Mouse (Mus musculus) kidney, embryonic 15.5 days (tissue): ENCODE data around the gene Il27ra. TPM values are rescaled to one million over a fixed set of nuclear protein-coding genes. Genes with fewer than 3 reads are reported as not detected.

Experiments used
- ATAC-seq: fragments of 200-750 bp; cut with Nextera tagmentation; replicated peaks from 2 replicates; pipeline ENCODE4 v1.8.0; 2017; ENCODE audit warnings: moderate TSS enrichment; ENCODE audit not compliant: low FRiP score
- H3K27ac ChIP-seq: fragments of 300-500 bp; sonication (generic); 2 replicates; pipeline ENCODE4 v1.5.1; 2015; ENCODE audit warnings: mild to moderate bottlenecking, inconsistent platforms
- H3K27me3 ChIP-seq: fragments of 300-500 bp; sonication (generic); 2 replicates; pipeline ENCODE4 v1.6.1; 2015; ENCODE audit warnings: inconsistent platforms
- H3K36me3 ChIP-seq: fragments of 300-500 bp; sonication (generic); 2 replicates; pipeline ENCODE4 v1.6.1; 2015; ENCODE audit warnings: inconsistent platforms
- H3K4me1 ChIP-seq: fragments of 300-500 bp; sonication (generic); 2 replicates; pipeline ENCODE4 v1.6.1; 2015; ENCODE audit warnings: inconsistent platforms
- H3K4me2 ChIP-seq: fragments of 300-500 bp; sonication (generic); 2 replicates; pipeline ENCODE4 v1.6.1; 2015; ENCODE audit warnings: moderate library complexity, mild to moderate bottlenecking, inconsistent platforms
- H3K4me3 ChIP-seq: fragments of 300-500 bp; sonication (generic); replicated peaks from 2 replicates; pipeline ENCODE4 v1.5.1; 2015; ENCODE audit warnings: mild to moderate bottlenecking, inconsistent platforms
- H3K9ac ChIP-seq: fragments of 300-500 bp; sonication (generic); 2 replicates; pipeline ENCODE4 v1.6.1; 2015; ENCODE audit warnings: mild to moderate bottlenecking, inconsistent platforms
- H3K9me3 ChIP-seq: fragments of 300-500 bp; sonication (generic); replicated peaks from 2 replicates; pipeline ENCODE4 v1.6.1; 2016; ENCODE audit warnings: inconsistent platforms
- WGBS: fragments of 180-500 bp; shearing (Covaris S2); methylation state at CpG from one replicate; pipeline ENCODE4 v1.1.7; 2015; ENCODE audit warnings: mixed read lengths; 5-methylcytosine and 5-hydroxymethylcytosine counted together
- polyA plus RNA-seq: library from polyadenylated mRNA; unstranded; fragments of >200 nt; fragmentation: Nextera tagmentation; extraction: Ambion mirVana; gene quantifications from 2 replicates; pipeline ENCODE4 v1.2.1, GENCODE M21; 2015

The Il27ra gene
- 2.3 and 3.2 TPM in 2 replicates for polyA plus RNA-seq

DNA sequence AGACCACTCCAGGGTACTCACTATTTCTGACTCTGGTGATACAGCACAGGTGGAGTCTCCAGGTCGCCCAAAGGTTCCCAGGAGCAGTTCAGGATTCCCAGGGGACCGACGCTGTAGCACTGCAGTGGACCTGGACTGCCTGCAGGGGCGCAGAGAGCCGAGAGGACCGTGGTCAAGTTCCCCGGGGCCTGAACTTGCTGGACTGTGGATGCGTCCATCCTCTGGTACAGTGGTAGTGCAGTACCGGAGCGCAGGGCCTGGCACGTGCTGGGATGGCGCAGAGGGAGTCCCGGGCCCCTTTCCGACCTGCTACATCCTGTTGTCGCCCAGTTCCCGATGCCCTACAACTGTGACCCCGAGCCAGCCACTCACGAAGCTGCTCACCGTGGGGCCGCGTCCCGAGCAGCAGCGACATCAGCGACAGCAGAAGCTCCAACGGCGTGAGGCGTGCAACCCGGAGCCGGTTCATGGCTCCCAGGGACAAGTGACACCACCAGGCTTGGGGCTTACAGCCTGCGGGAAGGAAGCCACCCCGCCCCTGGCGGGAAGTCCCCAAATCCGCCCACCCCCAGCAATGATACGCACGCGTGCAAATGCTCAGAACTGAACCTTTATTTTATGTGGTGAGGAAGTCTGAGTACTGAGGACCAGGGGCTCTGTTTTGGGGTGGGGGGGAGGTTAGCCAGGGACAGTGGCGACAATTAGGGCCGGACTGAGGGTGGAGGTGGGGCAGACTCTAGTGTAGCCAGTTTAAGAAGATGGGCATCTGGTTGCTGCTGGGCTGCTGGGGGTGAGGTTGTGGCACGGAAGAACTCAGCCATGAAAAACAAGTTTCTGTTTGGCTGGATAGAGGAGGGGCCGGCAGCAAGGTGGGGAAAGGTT lies at the start of gene Il27ra:
Il27ra (minus strand) TSS at position 524 of the 882 bp plus-strand sequence.
- H3K9me3 ChIP-seq: no peaks in the 10 kb centered on the region
- WGBS: 3% methylated on average over 40 of the region's 40 CpGs
- peak; percentile 89 for ATAC-seq
- 0 out of 2 replicates have a peak within 1 kb of the TSS, but pooled peaks have one; percentile 27 for H3K9ac ChIP-seq
- H3K4me2 ChIP-seq: peak within 1 kb of the TSS; percentile 87
- H3K27ac ChIP-seq: no peak within 1 kb of the TSS
- H3K36me3 ChIP-seq: no peaks in the 10 kb centered on the region
- peaks cover 48% of the 10 kb centered on the region for H3K27me3 ChIP-seq
- peak within 1 kb of the TSS; percentile 47 for H3K4me3 ChIP-seq
- peaks cover 34% of the 10 kb centered on the region for H3K4me1 ChIP-seq

GRCm38 (mm10) chr8:84090585-84090984 lies 48.2 kb upstream of the Il27ra start:
- Histone ChIP-seq H3K4me2 (no peak overlapping the region), H3K9me3 (no peaks in the 10 kb centered on the region), H3K4me1 (no peaks in the 10 kb centered on the region), H3K27me3 (no peaks in the 10 kb centered on the region), H3K27ac (no peak overlapping the region), H3K9ac (no peak overlapping the region), H3K4me3 (no peak overlapping the region), H3K36me3 (peaks cover 95% of the 10 kb centered on the region)
- 91% methylated on average over 8 of the region's 8 CpGs for WGBS
- no peak for ATAC-seq

- no peak overlapping the region for H3K27ac ChIP-seq
- H3K9me3 ChIP-seq: no peaks in the 10 kb centered on the region
- WGBS: 75% methylated on average over 9 of the region's 9 CpGs
- H3K27me3 ChIP-seq: no peaks in the 10 kb centered on the region
- ATAC-seq: no peak
- H3K4me3 ChIP-seq: no peak overlapping the region
- H3K4me2 ChIP-seq: no peak overlapping the region
- H3K4me1 ChIP-seq: 0 out of 2 replicates have a peak, but pooled peaks cover 5% of the 10 kb centered on the region
- H3K9ac ChIP-seq: no peak overlapping the region
- H3K36me3 ChIP-seq: peaks cover 93% of the 10 kb centered on the region
Observed at GRCm38 (mm10) chr8:84089277-84089676, 46.9 kb upstream of the Il27ra start.

- Histone ChIP-seq H3K27ac (no peak overlapping the region), H3K4me2 (no peak overlapping the region), H3K4me3 (no peak overlapping the region), H3K27me3 (no peaks in the 10 kb centered on the region), H3K36me3 (peaks cover 94% of the 10 kb centered on the region), H3K4me1 (0 out of 2 replicates have a peak, but pooled peaks cover 5% of the 10 kb centered on the region), H3K9ac (no peak overlapping the region), H3K9me3 (no peaks in the 10 kb centered on the region)
- 95% methylated on average over 14 of the region's 14 CpGs for WGBS
- no peak for ATAC-seq
Observed at GRCm38 (mm10) chr8:84087821-84088220, 45.4 kb upstream of the Il27ra start.

GRCm38 (mm10) chr8:84087156-84087555 lies 44.8 kb upstream of the Il27ra start:
- Histone ChIP-seq H3K4me1 (0 out of 2 replicates have a peak, but pooled peaks cover 5% of the 10 kb centered on the region), H3K4me2 (no peak overlapping the region), H3K9me3 (no peaks in the 10 kb centered on the region), H3K36me3 (peaks cover 94% of the 10 kb centered on the region), H3K4me3 (no peak overlapping the region), H3K27me3 (no peaks in the 10 kb centered on the region), H3K9ac (no peak overlapping the region), H3K27ac (no peak overlapping the region)
- no peak for ATAC-seq
- 88% methylated on average over 7 of the region's 7 CpGs for WGBS

- ATAC-seq: no peak
- Histone ChIP-seq H3K9me3 (no peaks in the 10 kb centered on the region), H3K4me1 (0 out of 2 replicates have a peak, but pooled peaks cover 5% of the 10 kb centered on the region), H3K4me2 (0 out of 2 replicates have a peak overlapping the region, but pooled peaks have one; percentile 23), H3K4me3 (no peak overlapping the region), H3K27ac (no peak overlapping the region), H3K9ac (no peak overlapping the region), H3K36me3 (peaks cover 94% of the 10 kb centered on the region), H3K27me3 (no peaks in the 10 kb centered on the region)
- 54% methylated on average over 42 of the region's 42 CpGs for WGBS
Observed at GRCm38 (mm10) chr8:84084341-84085115, 42.1 kb upstream of the Il27ra start.

DNA sequence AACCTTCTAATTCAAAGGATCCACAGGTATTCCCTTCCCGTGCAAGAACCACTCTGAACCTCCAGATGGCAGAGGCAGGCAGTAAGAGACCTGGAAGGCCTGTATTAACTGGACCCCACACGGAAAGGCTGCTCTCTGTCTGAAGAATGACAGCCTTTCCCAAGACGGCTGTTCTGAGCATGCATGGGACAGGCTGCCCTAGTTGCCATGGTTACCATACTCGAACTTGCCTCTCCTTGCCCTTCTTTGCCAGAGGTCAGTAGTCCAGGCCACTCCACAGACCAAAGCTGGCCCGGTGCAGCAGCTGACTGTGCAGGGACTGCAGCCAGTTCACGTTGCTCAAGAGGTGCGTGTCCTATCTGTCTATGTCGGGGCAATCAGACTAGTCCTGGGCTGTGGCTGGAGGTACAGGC lies 41.4 kb upstream of the Il27ra start:
- Histone ChIP-seq H3K27ac (no peak overlapping the region), H3K4me2 (no peak overlapping the region), H3K36me3 (peaks cover 91% of the 10 kb centered on the region), H3K27me3 (no peaks in the 10 kb centered on the region), H3K9me3 (no peaks in the 10 kb centered on the region), H3K9ac (no peak overlapping the region), H3K4me1 (0 out of 2 replicates have a peak, but pooled peaks cover 5% of the 10 kb centered on the region), H3K4me3 (no peak overlapping the region)
- peak; percentile 70 for ATAC-seq
- 30% methylated on average over 8 of the region's 8 CpGs for WGBS

DNA sequence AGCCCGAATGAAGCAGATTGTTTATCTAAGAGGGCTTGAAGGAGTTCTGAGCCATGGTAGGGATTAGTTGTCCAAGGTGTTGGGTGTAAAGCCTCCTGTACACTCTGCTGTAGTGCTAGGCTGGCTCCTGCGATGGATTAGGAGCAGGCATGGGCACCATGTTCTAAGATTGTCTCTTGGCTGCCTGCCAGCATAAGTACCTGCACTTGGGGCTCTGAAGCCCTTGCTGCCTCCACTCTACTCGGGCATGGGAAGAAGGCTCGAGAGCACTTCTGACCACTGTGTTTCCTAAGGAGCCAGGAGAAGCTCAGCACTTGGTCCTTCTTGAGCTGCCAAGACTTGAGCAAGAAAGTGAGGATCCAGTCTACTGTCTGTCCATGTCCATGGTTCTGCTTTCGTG lies 36.8 kb upstream of the Il27ra start:
- H3K4me2 ChIP-seq: no peak overlapping the region
- peaks cover 17% of the 10 kb centered on the region; the same call in 1 of the 2 replicates for H3K4me1 ChIP-seq
- no peaks in the 10 kb centered on the region for H3K9me3 ChIP-seq
- H3K36me3 ChIP-seq: peaks cover 66% of the 10 kb centered on the region
- no peak overlapping the region for H3K9ac ChIP-seq
- WGBS: 83% methylated on average over 5 of the region's 5 CpGs
- H3K27me3 ChIP-seq: no peaks in the 10 kb centered on the region
- ATAC-seq: no peak
- H3K27ac ChIP-seq: no peak overlapping the region
- no peak overlapping the region for H3K4me3 ChIP-seq

DNA sequence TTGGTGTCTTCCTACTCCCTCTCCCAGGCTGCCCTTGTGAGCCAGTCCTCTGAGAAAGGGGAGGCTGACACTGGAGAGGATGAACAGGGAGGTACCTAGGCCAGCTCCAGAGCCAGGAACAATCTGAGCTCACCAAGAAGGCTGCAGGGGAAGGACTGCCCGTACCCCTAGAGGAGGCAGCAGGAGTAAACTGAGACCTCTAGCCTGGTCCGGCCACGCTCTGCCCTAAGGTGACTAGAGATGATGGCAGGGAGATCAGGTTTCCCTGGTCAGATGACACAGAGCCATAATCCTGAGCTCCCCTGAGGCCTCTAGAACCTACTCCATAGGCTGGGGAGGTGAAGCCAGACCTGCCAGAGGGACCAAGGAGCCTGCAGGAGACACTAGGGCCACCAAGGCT lies 34.5 kb upstream of the Il27ra start:
- WGBS: 38% methylated on average over 3 of the region's 3 CpGs
- Histone ChIP-seq H3K36me3 (peaks cover 46% of the 10 kb centered on the region), H3K4me3 (no peak overlapping the region), H3K9me3 (no peaks in the 10 kb centered on the region), H3K4me2 (no peak overlapping the region), H3K27ac (no peak overlapping the region), H3K9ac (no peak overlapping the region), H3K4me1 (peaks cover 36% of the 10 kb centered on the region), H3K27me3 (no peaks in the 10 kb centered on the region)
- 0 out of 2 replicates have a peak, but pooled peaks have one; percentile 15 for ATAC-seq

DNA sequence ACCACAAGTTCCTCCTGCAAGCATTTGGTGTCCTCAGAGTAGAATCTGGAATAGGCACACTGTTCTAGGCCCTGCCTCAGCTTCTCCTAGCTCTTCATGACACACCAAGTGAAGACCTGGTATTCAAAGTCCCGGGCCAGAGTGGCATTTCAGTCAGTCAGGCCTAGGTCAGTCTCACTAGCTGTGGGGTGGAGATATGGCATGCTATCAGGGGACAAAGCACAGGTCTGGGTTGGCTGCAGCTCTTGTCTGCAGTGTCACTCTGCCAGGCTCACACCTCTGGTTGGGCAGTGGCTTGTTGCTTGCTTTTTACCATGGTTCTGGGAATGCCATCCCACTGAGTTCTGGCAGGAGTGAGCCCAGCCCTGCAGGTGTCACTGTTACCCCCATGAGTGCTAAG lies 34.0 kb upstream of the Il27ra start:
- no peak overlapping the region for H3K9ac ChIP-seq
- H3K4me2 ChIP-seq: no peak overlapping the region
- H3K4me1 ChIP-seq: peaks cover 40% of the 10 kb centered on the region
- no peak overlapping the region for H3K27ac ChIP-seq
- no peaks in the 10 kb centered on the region for H3K27me3 ChIP-seq
- no peak overlapping the region for H3K4me3 ChIP-seq
- ATAC-seq: no peak
- H3K9me3 ChIP-seq: no peaks in the 10 kb centered on the region
- 85% methylated on average over 1 of the region's 1 CpGs for whole genome bisulfite sequencing
- H3K36me3 ChIP-seq: peaks cover 43% of the 10 kb centered on the region

DNA sequence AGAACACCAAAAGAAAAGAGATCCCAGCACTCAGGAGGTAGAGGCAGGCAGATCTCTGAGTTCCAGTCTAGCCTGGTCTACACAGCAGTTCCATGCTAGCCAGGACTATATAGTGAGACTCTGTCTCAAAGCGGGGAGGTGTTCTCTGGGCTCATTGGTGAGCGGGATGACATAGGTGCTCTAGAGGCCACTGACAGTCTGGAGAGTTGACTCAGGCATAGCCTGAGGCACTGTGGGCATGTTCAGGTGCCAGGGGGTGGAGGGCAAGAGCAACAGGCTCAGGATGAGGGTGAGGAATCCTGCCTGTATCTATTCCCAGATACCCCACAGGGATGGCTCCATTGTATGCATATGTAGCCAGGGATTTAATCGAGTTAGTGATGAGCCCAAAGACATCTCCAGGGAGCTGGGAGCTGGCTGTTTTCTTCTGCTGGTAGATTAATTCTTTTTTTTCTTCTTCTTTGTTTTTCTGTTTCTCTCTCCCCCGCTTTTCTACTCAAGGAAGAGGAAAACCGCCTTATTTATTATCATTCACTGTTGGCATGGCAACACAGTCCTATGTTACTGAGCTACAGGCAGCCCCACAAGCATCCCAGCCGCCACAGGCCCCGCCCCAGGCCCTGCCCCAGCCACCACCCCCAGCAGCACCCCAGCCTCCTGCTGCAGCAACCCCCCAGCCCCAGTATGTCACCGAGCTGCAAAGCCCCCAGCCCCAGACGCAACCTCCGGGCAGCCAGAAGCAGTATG lies 31.0 kb upstream of the Il27ra start:
- Histone ChIP-seq H3K9ac (no peak overlapping the region), H3K27me3 (no peaks in the 10 kb centered on the region), H3K4me3 (no peak overlapping the region), H3K27ac (no peak overlapping the region), H3K9me3 (no peaks in the 10 kb centered on the region), H3K4me1 (peaks cover 68% of the 10 kb centered on the region), H3K4me2 (no peak overlapping the region), H3K36me3 (peaks cover 17% of the 10 kb centered on the region; the same call in 1 of the 2 replicates)
- no peak for ATAC-seq
- 56% methylated on average over 10 of the region's 10 CpGs for WGBS
